Mouse (Mus musculus): ENCODE data around the gene Ece2.

DNA sequence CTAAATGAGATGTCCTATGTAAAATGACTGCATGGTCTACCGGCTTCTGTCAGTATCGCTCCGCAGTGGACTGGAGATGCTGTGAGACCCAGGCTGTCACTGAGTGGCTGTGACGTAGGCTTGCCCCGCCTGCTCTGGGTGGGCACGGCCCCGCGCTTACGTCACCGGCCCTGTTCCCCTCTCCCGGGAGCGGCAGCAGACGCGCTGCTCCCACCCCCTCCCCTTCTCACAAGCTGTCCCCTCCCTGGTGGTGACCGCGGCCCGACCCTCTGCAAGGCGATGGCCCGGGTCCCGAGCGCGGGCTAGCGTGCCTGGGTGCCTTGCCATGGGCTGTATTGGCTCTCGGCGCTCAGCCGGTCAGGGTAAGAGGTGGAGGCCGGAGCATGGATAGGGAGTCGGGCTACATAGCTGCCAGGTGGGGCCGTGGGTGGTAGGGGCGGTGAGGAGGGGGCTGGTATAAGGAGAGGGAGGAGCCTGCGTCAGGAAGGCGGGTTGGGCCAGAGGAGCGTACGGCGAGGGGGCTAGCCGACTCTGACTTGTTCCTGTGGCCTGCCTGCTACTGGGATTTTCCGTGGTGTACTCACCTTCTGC is 63.6 kb downstream of the Ece2 start, which contains the start of gene Fam131a:
- no peak for TF ChIP-seq CTCF (IDR thresholded peaks at IDR 0.05; ENCODE audit: low read depth)
- TF ChIP-seq EP300 (IDR thresholded peaks at IDR 0.05; ENCODE audit: low read depth), result peak; percentile 33; the same call in 1 of the 2 replicates
